8 mouse cellular contexts compared by ENCODE assay signal in genomic region chr2:128373363-128374252, GRCm38 (mm10).
A peak's percentile ranks its signal among the peaks of the same experiment; 100 is the strongest.
DNase-seq lines count a peak whose midpoint lies in the region; ATAC-seq lines count a peak whose summit lies in the region.

No protein-coding gene starts in this region.

- peaks cover 12% of the 10 kb centered on the region for H3K4me1 ChIP-seq in kidney, embryonic 16.5 days (ENCODE audit: insufficient read depth, low read length)
- peaks cover 15% of the 10 kb centered on the region for H3K4me1 ChIP-seq in hindbrain, embryonic 13.5 days (replicated peaks)

- H3K36me3 ChIP-seq in kidney, embryonic 16.5 days (ENCODE audit: insufficient read depth, low read length), result no peaks in the 10 kb centered on the region
- H3K36me3 ChIP-seq in hindbrain, embryonic 13.5 days, result no peaks in the 10 kb centered on the region

- H3K27me3 ChIP-seq in kidney, embryonic 16.5 days (ENCODE audit: insufficient read depth, low read length), result no peaks in the 10 kb centered on the region
- H3K27me3 ChIP-seq in hindbrain, embryonic 13.5 days, result no peaks in the 10 kb centered on the region

- no peak overlapping the region for H3K27ac ChIP-seq in kidney, embryonic 16.5 days (ENCODE audit: low read length)
- peak overlapping the region; percentile 58 for H3K27ac ChIP-seq in hindbrain, embryonic 13.5 days

- no peak overlapping the region for H3K4me2 ChIP-seq in kidney, embryonic 16.5 days (replicated peaks; ENCODE audit: low read depth, low read length)
- no peak overlapping the region for H3K4me2 ChIP-seq in hindbrain, embryonic 13.5 days

- ATAC-seq in kidney, embryonic 16.5 days (ENCODE audit: low FRiP score, low TSS enrichment), result 0 out of 2 replicates have a peak, but pooled peaks have one; percentile 27
- peak; percentile 46; the same call in 1 of the 2 replicates for ATAC-seq in hindbrain, embryonic 13.5 days (ENCODE audit: low FRiP score)

- no peak overlapping the region for H3K4me3 ChIP-seq in kidney, embryonic 16.5 days (ENCODE audit: low read length)
- H3K4me3 ChIP-seq in hindbrain, embryonic 13.5 days, result no peak overlapping the region

- 49% methylated on average over 12 of the region's 12 CpGs for WGBS in kidney, embryonic 16.5 days
- WGBS in hindbrain, embryonic 13.5 days, result 29% methylated on average over 12 of the region's 12 CpGs

- H3K9me3 ChIP-seq in kidney, embryonic 16.5 days (ENCODE audit: low read length), result no peaks in the 10 kb centered on the region
- H3K9me3 ChIP-seq in hindbrain, embryonic 13.5 days, result no peaks in the 10 kb centered on the region

- no peak for DNase-seq in kidney, postnatal 4 days
- peak; percentile 56 for DNase-seq in ZHBTc4 (ENCODE audit: low read depth, low spot score)
- DNase-seq in monocyte, adult 2 months (ENCODE audit: low read depth in 1 of 2, low spot score in 2 of 2), result peak; percentile 67 to 79
- no peak for DNase-seq in adrenal gland, adult 8-10 months
- DNase-seq in cerebellum, postnatal 4 days (ENCODE audit: low spot score in 2 of 2), result no peak
- DNase-seq in thymus, postnatal 14 days, result no peak

- no peak overlapping the region for H3K9ac ChIP-seq in kidney, embryonic 16.5 days (replicated peaks; ENCODE audit: low read length)
- no peak overlapping the region for H3K9ac ChIP-seq in hindbrain, embryonic 13.5 days

Comparison
In these comparisons a context has a peak if more than half of its experiments do, and no peak if none do; other contexts are left out.
1. DNase-seq: peak in ZHBTc4 (single experiment) and monocyte, adult 2 months (2 of 2); none in kidney, postnatal 4 days (0 of 2), adrenal gland, adult 8-10 months (single experiment), cerebellum, postnatal 4 days (0 of 2) and thymus, postnatal 14 days (single experiment).